Mouse (Mus musculus) heart, postnatal 14 days (tissue): ENCODE data around the gene Rabepk. TPM values are rescaled to one million over a fixed set of nuclear protein-coding genes. Genes with fewer than 3 reads are reported as not detected.
"Not testable (repeated sequence)": the region's sequence is repeated elsewhere in the genome, so short reads cannot be mapped to it uniquely, and the experiment has no call there.

Experiments
- DNase-seq, 2 experiments: peaks; one replicate each; pipeline ENCODE4 v3.0.0; 2021 to 2022
- intact Hi-C: fragments of 180-260 bp; cut with DNase I; formaldehyde crosslinking; loops from one replicate; pipeline ENCODE4 v1.15.1; 2025
- long read RNA-seq, 2 experiments: library from polyadenylated mRNA; stranded (forward); transcript quantifications; one replicate each; pipeline ENCODE4 v2.0.0; 2021
- total RNA-seq, 2 experiments: library from RNA; stranded (reverse); gene quantifications; 2 replicates each; pipeline ENCODE4 v1.2.3; 2021

The Rabepk gene
- total RNA-seq, result 10 to 100 TPM in 1 of 2 experiments, 1 to 10 TPM in 1; 9.3 to 13.1 TPM
- long read RNA-seq, experiment 1, transcript Rabepk-207 (8 exons, 2,968 nt), result major isoform, 11 of 29 reads
- long read RNA-seq, experiment 1, partial matches to known transcripts, result 4 of 29 reads
- long read RNA-seq, experiment 1, other reads (novel, unspliced or antisense), result 14 of 29 reads
- long read RNA-seq, experiment 2, transcript Rabepk-207 (8 exons, 2,968 nt), result major isoform, 9 of 17 reads
- long read RNA-seq, experiment 2, partial matches to known transcripts, result 0 of 17 reads
- long read RNA-seq, experiment 2, other reads (novel, unspliced or antisense), result 8 of 17 reads

GRCm38 (mm10) chr2:34799357-34800256 lies at the start of gene Rabepk:
Rabepk (minus strand) TSS chr2:34799912.
- intact Hi-C loops, result loop anchor here (5.0 kb wide), 1 partner anchor 103 kb away; no protein-coding TSS in a partner anchor
- DNase-seq, result peak; percentile 87

- intact Hi-C loops, result no loop called here
- DNase-seq, result no peak
Measured at GRCm38 (mm10) chr2:34847702-34848101, 48.0 kb upstream of the Rabepk start.

- DNase-seq, result peak; percentile 68 to 70
- intact Hi-C loops, result no loop called here
Measured at GRCm38 (mm10) chr2:34843211-34843939, 43.7 kb upstream of the Rabepk start.

DNA sequence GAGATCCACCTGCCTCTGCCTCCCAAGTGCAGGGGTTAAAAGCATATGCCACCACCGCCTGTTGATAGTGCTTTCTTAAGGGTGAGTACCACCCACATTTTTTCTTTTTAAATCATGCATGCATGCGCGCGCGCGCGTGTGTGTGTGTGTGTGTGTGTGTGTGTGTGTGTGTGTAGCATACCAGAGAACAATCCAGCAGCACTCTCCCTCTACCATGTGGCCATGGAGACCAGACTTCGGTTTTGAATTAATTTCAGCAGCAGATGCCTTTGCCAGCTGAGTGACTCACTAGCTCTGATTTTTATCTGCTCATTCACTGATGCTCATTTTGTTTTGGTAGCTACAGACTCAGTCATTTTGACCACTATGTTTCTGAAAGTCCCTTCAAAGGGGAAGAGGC lies 42.0 kb upstream of the Rabepk start:
- no peak for DNase-seq
- intact Hi-C loops, result no loop called here

GRCm38 (mm10) chr2:34840143-34840542 lies 40.4 kb upstream of the Rabepk start:
- intact Hi-C loops, result not testable (repeated sequence)

DNA sequence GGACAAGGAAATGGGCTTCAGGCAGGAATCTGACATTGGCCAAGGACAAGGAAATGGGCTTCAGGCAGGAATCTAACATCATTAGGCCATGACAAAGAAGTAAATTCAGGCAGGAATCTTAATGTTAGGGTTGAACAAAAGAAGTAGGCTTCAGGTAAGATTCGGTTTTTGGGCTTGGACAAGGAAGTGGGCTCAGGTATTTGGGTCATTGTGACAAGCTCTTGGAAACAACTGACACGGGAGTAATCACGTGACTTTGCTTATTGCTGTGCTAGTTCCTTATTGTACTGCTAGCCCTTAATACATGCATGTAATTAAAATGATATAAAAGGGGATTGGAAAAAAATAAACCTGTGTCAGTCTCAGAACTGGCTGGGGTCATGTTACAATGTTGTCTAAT lies 36.0 kb upstream of the Rabepk start:
- no peak for DNase-seq
- intact Hi-C loops, result loop anchor here (5.0 kb wide), 1 partner anchor 62 kb away; no protein-coding TSS in a partner anchor

More at GRCm38 (mm10) chr2:34840143-34840542, 40.4 kb upstream of the Rabepk start:
- not testable (repeated sequence) for DNase-seq

- intact Hi-C loops, result no loop called here
Measured at GRCm38 (mm10) chr2:34833624-34834023, 33.9 kb upstream of the Rabepk start.

DNA sequence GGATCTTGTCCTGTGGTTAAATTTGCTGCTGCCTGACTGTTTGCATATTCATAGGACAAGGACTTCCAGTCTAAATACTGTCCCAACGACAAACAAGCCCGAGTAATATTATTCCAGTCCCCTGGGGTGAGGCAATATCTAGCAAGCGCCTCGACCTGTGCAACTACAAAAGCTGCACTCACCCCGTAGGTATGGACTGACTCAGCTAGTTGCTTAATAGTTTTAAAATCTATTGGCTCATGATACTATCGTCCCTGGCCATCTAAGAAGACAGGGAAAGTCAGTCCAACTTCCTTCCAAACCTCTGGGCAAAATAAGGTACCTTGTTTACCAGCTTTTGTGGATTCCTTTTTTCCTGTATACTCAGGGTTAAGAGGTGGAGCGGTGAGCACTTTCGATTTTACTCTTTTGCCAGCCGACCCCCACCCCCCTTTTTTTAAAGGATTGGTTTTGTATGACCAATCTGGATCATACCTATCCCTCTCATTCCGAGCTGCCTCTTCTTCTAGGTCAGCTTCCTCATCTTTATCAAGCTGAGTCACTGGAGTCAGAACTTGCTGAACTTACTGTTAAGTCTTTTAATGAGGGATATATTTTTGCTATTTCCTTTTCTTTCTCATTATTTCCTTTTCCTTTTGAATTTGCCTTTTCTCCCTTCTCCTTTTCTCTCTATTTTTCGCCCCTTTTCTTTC lies 33.2 kb upstream of the Rabepk start, which contains the start of gene Gm34653:
Gm34653 (plus strand) TSS at position 242 of the 692 bp plus-strand sequence.
- intact Hi-C loops, DNase-seq: not testable (repeated sequence)

More at GRCm38 (mm10) chr2:34833624-34834023, 33.9 kb upstream of the Rabepk start:
- DNase-seq, result no peak

- intact Hi-C loops, result not testable (repeated sequence)
Measured at GRCm38 (mm10) chr2:34830066-34830465, 30.4 kb upstream of the Rabepk start.

DNA sequence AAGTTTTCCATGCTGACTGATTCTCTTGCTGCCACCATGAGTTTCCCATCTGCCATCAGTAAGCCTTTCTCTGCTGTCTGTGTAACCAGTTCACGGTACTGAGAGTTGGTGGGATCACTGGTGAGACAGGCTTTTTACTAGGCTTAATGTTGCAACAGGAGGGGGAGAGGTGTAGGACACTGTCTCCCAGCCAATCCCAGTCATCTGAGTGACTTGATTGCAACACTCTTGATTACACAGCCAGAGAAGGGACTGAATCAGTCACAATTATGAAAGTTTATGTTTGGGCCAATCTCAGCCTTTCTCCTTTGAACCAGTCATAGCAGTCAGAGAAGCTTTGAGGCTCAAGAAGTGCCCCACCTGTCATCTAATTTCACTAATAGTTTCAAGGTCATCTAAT lies 28.3 kb upstream of the Rabepk start:
- intact Hi-C loops, result loop anchor here (5.0 kb wide), 2 partner anchors 44 to 144 kb away; partner anchors contain the start of genes Cutal and Psmd5
- no peak for DNase-seq

More at GRCm38 (mm10) chr2:34830066-34830465, 30.4 kb upstream of the Rabepk start:
- not testable (repeated sequence) for DNase-seq

DNA sequence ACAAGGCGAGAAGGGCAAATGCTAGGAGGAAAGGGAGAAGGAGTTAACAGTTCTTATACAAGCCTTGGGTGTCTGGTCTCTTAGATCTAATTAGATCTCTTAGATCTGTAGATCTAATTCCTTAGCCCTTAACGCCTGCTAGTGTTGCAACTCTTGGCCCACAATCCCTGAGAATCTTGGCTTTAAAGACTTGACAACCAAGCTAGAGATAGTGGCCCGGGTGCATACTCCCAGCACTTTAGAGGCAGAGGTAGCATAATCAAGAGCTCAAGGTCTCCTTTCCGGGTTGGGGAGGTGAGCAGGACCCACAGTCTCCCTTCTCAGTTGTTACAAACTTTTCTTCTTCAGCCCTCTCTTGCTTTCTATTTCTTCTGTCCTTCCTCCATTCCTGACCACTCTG lies 27.9 kb upstream of the Rabepk start:
- intact Hi-C loops, result loop anchor here (5.0 kb wide), 2 partner anchors 45 to 145 kb away; partner anchors contain the start of genes Cutal and Psmd5
- DNase-seq, result no peak

- intact Hi-C loops, result loop anchor here (5.0 kb wide), 2 partner anchors 46 to 146 kb away; partner anchors contain the start of genes Cutal and Psmd5
- DNase-seq, result peak in 1 of 2 experiments; percentile 11
Measured at GRCm38 (mm10) chr2:34826460-34827231, 26.9 kb upstream of the Rabepk start.

- intact Hi-C loops, result loop anchor here (5.0 kb wide), 2 partner anchors 46 to 146 kb away; partner anchors contain the start of genes Cutal and Psmd5
- peak; percentile 93 to 96 for DNase-seq
Measured at GRCm38 (mm10) chr2:34825827-34826459, 26.2 kb upstream of the Rabepk start, which contains the start of gene Fbxw2. Fbxw2 (minus strand) TSS chr2:34826311.

- no peak for DNase-seq
- intact Hi-C loops, result no loop called here
Measured at GRCm38 (mm10) chr2:34818492-34818891, 18.8 kb upstream of the Rabepk start.

GRCm38 (mm10) chr2:34815893-34816292 lies 16.2 kb upstream of the Rabepk start:
- DNase-seq, intact Hi-C loops: not testable (repeated sequence)

- no peak for DNase-seq
- intact Hi-C loops, result no loop called here
Measured at GRCm38 (mm10) chr2:34812706-34813105, 13.0 kb upstream of the Rabepk start.

DNA sequence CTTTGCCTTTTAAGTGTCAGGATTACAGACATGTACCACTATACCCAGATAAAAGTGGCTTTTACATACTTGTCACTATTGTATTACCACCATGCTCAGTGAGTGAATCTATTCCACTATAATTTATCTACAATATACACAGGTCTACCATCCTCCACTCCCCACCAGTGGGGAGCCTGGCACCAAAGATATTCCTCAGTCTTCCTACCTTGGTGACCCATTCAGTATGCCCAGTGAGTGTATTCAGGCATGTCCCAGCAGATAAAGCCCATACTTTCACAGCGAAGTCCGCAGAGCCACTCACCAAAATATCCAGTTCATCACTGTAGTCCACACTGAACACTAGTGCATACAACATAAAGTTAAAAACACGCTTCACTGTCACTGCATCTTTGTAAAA lies 11.1 kb upstream of the Rabepk start:
- intact Hi-C loops, result no loop called here
- no peak for DNase-seq

- intact Hi-C loops, result no loop called here
Measured at GRCm38 (mm10) chr2:34809568-34809967, 9.9 kb upstream of the Rabepk start.

More at GRCm38 (mm10) chr2:34809568-34809967, 9.9 kb upstream of the Rabepk start:
- DNase-seq, result no peak
